Mouse (Mus musculus) bone marrow, adult 2 months (tissue): ENCODE measurements around the gene Hist1h4b.

Source experiments
- CTCF ChIP-seq: fragments of 200-500 bp; IDR thresholded peaks from 2 replicates; pipeline ENCODE4 v1.5.1; 2011; ENCODE audit warnings: low read length, control low read depth; ENCODE audit not compliant: control insufficient read depth, insufficient read depth
- POLR2A ChIP-seq: fragments of 200-500 bp; IDR thresholded peaks from 2 replicates; pipeline ENCODE4 v1.6.1; 2011; ENCODE audit warnings: low read depth, mild to moderate bottlenecking, control low read depth, low read length, borderline replicate concordance; ENCODE audit not compliant: control insufficient read depth

GRCm38 (mm10) chr13:23744421-23745380, 12.1 kb upstream of the Hist1h4b start:
- TF ChIP-seq POLR2A, result no peak; the same call in 1 of the 2 replicates
- TF ChIP-seq CTCF, result no peak
